24 mouse cellular contexts compared by ENCODE assay signal in the genomic region with DNA sequence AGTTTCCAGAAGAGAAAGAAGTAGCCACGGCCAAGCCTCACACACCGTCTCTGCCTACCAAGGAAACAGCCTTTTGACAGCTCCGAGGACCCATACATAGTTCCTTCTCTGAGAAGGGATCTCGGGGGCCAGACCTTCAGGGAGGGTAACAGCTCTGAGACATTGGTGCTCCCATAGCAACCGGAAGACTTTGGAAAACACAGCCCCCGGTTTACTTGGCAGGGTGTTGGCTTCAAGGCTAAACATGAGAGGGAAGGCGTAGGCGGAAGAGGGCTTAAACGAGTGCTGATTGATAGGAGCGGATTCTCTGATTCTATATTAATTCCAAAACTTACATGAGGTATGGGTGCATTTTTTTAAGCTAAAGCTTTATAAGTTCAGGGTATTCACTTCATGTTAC. TPM values are rescaled to one million over a fixed set of nuclear protein-coding genes. Genes with fewer than 3 reads are reported as not detected.
DNase-seq lines count a peak whose midpoint lies in the region; ATAC-seq and TF ChIP-seq lines count a peak whose summit lies in the region.
"Had no signal": no experiment of that assay in that cellular context is flagged by ENCODE, and none has a peak within 500 bp of the region (broad histone marks: within the 10 kb centered on the region; RNA-seq: fewer than 3 reads in every experiment).

No protein-coding gene starts in this region.

- no peak overlapping the region for H3K9ac ChIP-seq in lung, postnatal 0 days (replicated peaks; ENCODE audit: low read depth)
- no peak overlapping the region for H3K9ac ChIP-seq in hindbrain, embryonic 13.5 days
- H3K9ac ChIP-seq: hindbrain, embryonic 15.5 days; midbrain, embryonic 15.5 days had no signal

- no peak overlapping the region for H3K27ac ChIP-seq in lung, postnatal 0 days (ENCODE audit: low read length)
- H3K27ac ChIP-seq in hindbrain, embryonic 13.5 days = no peak overlapping the region
- H3K27ac ChIP-seq: heart, embryonic 10.5 days; hindbrain, embryonic 15.5 days; kidney, postnatal 0 days; limb, embryonic 10.5 days; midbrain, embryonic 15.5 days had no signal

- no peaks in the 10 kb centered on the region for H3K36me3 ChIP-seq in lung, postnatal 0 days (ENCODE audit: insufficient read depth, low read length)
- no peaks in the 10 kb centered on the region for H3K36me3 ChIP-seq in hindbrain, embryonic 13.5 days
- H3K36me3 ChIP-seq: heart, embryonic 10.5 days; hindbrain, embryonic 15.5 days; limb, embryonic 10.5 days; midbrain, embryonic 15.5 days had no signal

- no peaks in the 10 kb centered on the region for H3K9me3 ChIP-seq in lung, postnatal 0 days (ENCODE audit: low read length)
- H3K9me3 ChIP-seq in hindbrain, embryonic 13.5 days = no peaks in the 10 kb centered on the region
- H3K9me3 ChIP-seq: heart, embryonic 10.5 days; hindbrain, embryonic 15.5 days; limb, embryonic 10.5 days; midbrain, embryonic 15.5 days had no signal

- WGBS in lung, postnatal 0 days = 53% methylated on average over 10 of the region's 10 CpGs
- WGBS in hindbrain, embryonic 13.5 days = 70% methylated on average over 10 of the region's 10 CpGs

- DNase-seq in frontal cortex, postnatal 25 days (ENCODE audit: low spot score in 2 of 2) = no peak
- peak; percentile 34 for DNase-seq in lung, postnatal 0 days (ENCODE audit: low spot score)
- DNase-seq in lung, adult 18-20 months = no peak
- peak; percentile 30 for DNase-seq in adrenal gland, postnatal 10 days
- peak; percentile 62 to 76 for DNase-seq in right cerebral cortex, postnatal 10 days (ENCODE audit: low spot score in 2 of 2)
- DNase-seq in gastrocnemius, adult 18-20 months (ENCODE audit: low spot score) = no peak
- DNase-seq: cerebellum, adult 18-20 months; heart, postnatal 10 days had no signal

- no peak for TF ChIP-seq EP300 in lung, postnatal 0 days (IDR thresholded peaks at IDR 0.05)

- no peaks in the 10 kb centered on the region for H3K4me1 ChIP-seq in lung, postnatal 0 days (ENCODE audit: insufficient read depth, low read depth, low read length)
- no peaks in the 10 kb centered on the region for H3K4me1 ChIP-seq in hindbrain, embryonic 13.5 days (replicated peaks)
- H3K4me1 ChIP-seq: hindbrain, embryonic 15.5 days; midbrain, embryonic 15.5 days had no signal

- TF ChIP-seq CTCF in lung, postnatal 0 days (IDR thresholded peaks at IDR 0.05) = no peak

- H3K4me2 ChIP-seq in lung, postnatal 0 days (replicated peaks; ENCODE audit: low read depth, low read length) = no peak overlapping the region
- no peak overlapping the region for H3K4me2 ChIP-seq in hindbrain, embryonic 13.5 days
- H3K4me2 ChIP-seq: hindbrain, embryonic 15.5 days; liver, embryonic 11.5 days; midbrain, embryonic 15.5 days had no signal

- no peak overlapping the region for H3K4me3 ChIP-seq in lung, postnatal 0 days (ENCODE audit: low read depth, low read length)
- H3K4me3 ChIP-seq in hindbrain, embryonic 13.5 days = no peak overlapping the region
- H3K4me3 ChIP-seq: heart, embryonic 10.5 days; hindbrain, embryonic 15.5 days; limb, embryonic 10.5 days; megakaryocyte, embryonic 14.5 days; midbrain, embryonic 15.5 days had no signal

- ATAC-seq in frontal cortex, adult (ENCODE audit: low TSS enrichment) = 0 out of 2 replicates have a peak, but pooled peaks have one; percentile 44
- ATAC-seq in lung, postnatal 0 days = peak; percentile 30; the same call in 1 of the 2 replicates
- ATAC-seq in hindbrain, embryonic 13.5 days (ENCODE audit: low FRiP score) = no peak
- ATAC-seq: intestine, postnatal 0 days; midbrain, embryonic 15.5 days had no signal

- H3K27me3 ChIP-seq in lung, postnatal 0 days (replicated peaks; ENCODE audit: insufficient read depth, low read length) = no peaks in the 10 kb centered on the region
- no peaks in the 10 kb centered on the region for H3K27me3 ChIP-seq in hindbrain, embryonic 13.5 days
- H3K27me3 ChIP-seq: hindbrain, embryonic 15.5 days; midbrain, embryonic 15.5 days had no signal

RNA-seq across cellular contexts. Expression of a gene that starts 19.6 kb away (rescaled TPM):
- polyA plus RNA-seq in lung, postnatal 0 days (2015; fragmentation: Nextera tagmentation; extraction: Ambion mirVana) = not detected in 2 replicates
- total RNA-seq in adrenal gland, postnatal 10 days (2021) = not detected
- total RNA-seq in gastrocnemius, adult 18-20 months (2021) = not detected
- polyA plus RNA-seq in hindbrain, embryonic 13.5 days (2015; fragmentation: Nextera tagmentation; extraction: Ambion mirVana) = not detected in 2 replicates
- total RNA-seq: gastrocnemius, postnatal 4 days; heart, postnatal 10 days; layer of hippocampus, adult 8-10 months; neutrophil, adult 5-6 weeks had no signal
- polyA plus RNA-seq: embryonic facial prominence, embryonic 14.5 days; frontal cortex, adult 2 months; heart, embryonic 10.5 days; hindbrain, embryonic 15.5 days; kidney, postnatal 0 days; limb, embryonic 10.5 days; liver, embryonic 11.5 days; lung, embryonic 16.5 days; midbrain, embryonic 15.5 days had no signal

RNA-seq across cellular contexts. Expression of a gene that starts 32.7 kb away (rescaled TPM):
- 0.27 and 0.32 TPM in 2 replicates for polyA plus RNA-seq in lung, postnatal 0 days (2015; fragmentation: Nextera tagmentation; extraction: Ambion mirVana)
- total RNA-seq in adrenal gland, postnatal 10 days (2021) = under 1 TPM; 0.27 to 0.54 TPM
- total RNA-seq in gastrocnemius, adult 18-20 months (2021) = not detected
- not detected in 2 replicates for polyA plus RNA-seq in hindbrain, embryonic 13.5 days (2015; fragmentation: Nextera tagmentation; extraction: Ambion mirVana)
- total RNA-seq: heart, postnatal 10 days; neutrophil, adult 5-6 weeks had no signal
- polyA plus RNA-seq: embryonic facial prominence, embryonic 14.5 days; frontal cortex, adult 2 months; heart, embryonic 10.5 days; hindbrain, embryonic 15.5 days; intestine, postnatal 0 days; kidney, postnatal 0 days; limb, embryonic 10.5 days; liver, embryonic 11.5 days; lung, embryonic 16.5 days; midbrain, embryonic 15.5 days had no signal

RNA-seq across cellular contexts. Expression of a gene that starts 49.3 kb away (rescaled TPM):
- 0.23 and 0.60 TPM in 2 replicates for polyA plus RNA-seq in lung, postnatal 0 days (2015; fragmentation: Nextera tagmentation; extraction: Ambion mirVana)
- under 1 TPM; 0.27 to 0.75 TPM for total RNA-seq in adrenal gland, postnatal 10 days (2021)
- not detected for total RNA-seq in gastrocnemius, adult 18-20 months (2021)
- 1.8 and 2.7 TPM in 2 replicates for polyA plus RNA-seq in hindbrain, embryonic 13.5 days (2015; fragmentation: Nextera tagmentation; extraction: Ambion mirVana)
- total RNA-seq: neutrophil, adult 5-6 weeks had no signal

Comparison
In these comparisons a context has a peak if more than half of its experiments do, and no peak if none do; other contexts are left out.
1. DNase-seq: peak in lung, postnatal 0 days (single experiment), adrenal gland, postnatal 10 days (single experiment) and right cerebral cortex, postnatal 10 days (2 of 2); none in frontal cortex, postnatal 25 days (0 of 2), lung, adult 18-20 months (0 of 2) and gastrocnemius, adult 18-20 months (single experiment).